Mouse (Mus musculus): Measurements from ENCODE around the gene Nexmif. TPM values are rescaled to one million over a fixed set of nuclear protein-coding genes. Genes with fewer than 3 reads are reported as not detected.

Gene Nexmif
- 1.0 and 2.0 TPM in 2 replicates for polyA plus RNA-seq (2015; fragmentation: Nextera tagmentation; extraction: Ambion mirVana)

DNA sequence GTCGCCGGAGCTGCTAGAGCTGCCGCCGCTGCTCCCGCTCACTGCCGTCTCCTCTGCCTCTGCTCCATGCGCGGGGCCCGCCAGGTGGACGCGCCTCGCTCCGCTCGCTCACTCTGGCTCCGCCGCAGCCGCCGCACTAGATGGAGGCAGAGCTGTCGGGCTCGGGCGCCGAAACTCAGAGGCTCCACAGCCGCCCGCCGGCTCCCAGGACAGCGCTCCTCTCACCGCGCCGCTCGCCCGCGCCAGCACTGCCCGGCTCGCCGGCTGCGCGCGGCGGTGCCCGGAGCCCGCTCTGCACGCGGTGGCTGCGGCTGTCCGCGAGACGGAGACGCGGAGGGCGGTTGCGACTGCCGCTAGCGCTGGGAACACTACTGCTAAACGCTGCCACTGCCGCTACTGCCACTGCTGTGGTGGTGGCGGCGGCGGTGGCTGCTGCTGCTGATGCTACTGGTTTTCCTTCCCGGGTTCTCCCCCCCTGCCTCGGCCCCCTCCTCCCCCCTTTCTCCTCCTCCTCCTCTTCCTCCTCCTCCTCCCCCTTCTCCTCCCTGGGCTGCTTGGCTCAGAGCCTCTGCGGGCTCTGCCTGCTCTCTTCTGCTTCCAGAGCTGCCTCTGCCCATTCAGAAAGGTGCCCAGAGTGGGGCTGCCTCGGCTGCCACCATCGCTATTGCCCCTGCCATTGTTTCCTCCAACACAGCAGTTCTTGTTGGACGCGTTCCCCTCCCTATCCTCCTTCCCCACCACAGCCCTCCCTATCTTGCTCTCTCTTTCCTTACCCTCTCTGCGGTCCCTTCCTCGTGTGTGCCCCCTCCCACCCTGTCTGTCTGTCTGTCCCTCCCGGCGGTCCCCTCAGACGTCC is at the start of gene Nexmif:
Nexmif (minus strand) TSS at position 450 of the 856 bp plus-strand sequence.
- H3K27ac ChIP-seq (ENCODE audit: low read length), result peak within 1 kb of the TSS; percentile 59
- peaks cover 10% of the 10 kb centered on the region for H3K27me3 ChIP-seq (ENCODE audit: control insufficient read depth, insufficient read depth, low read length)
- peak; percentile 77 for ATAC-seq (replicated peaks; ENCODE audit: extremely low read depth, insufficient read depth, low FRiP score)
- peak within 1 kb of the TSS; percentile 62 for H3K4me3 ChIP-seq (ENCODE audit: low read length)
- 15% methylated on average over 53 of the region's 70 CpGs for WGBS
- no peaks in the 10 kb centered on the region for H3K9me3 ChIP-seq (replicated peaks; ENCODE audit: control insufficient read depth, low read length)
- no peaks in the 10 kb centered on the region for H3K4me1 ChIP-seq (ENCODE audit: control insufficient read depth, insufficient read depth, low read length)
- peak within 1 kb of the TSS; percentile 77 for H3K4me2 ChIP-seq (ENCODE audit: low read depth, low read length)
- peak within 1 kb of the TSS; percentile 72 for H3K9ac ChIP-seq (ENCODE audit: low read length)
- H3K36me3 ChIP-seq (ENCODE audit: control insufficient read depth, insufficient read depth), result no peaks in the 10 kb centered on the region

DNA sequence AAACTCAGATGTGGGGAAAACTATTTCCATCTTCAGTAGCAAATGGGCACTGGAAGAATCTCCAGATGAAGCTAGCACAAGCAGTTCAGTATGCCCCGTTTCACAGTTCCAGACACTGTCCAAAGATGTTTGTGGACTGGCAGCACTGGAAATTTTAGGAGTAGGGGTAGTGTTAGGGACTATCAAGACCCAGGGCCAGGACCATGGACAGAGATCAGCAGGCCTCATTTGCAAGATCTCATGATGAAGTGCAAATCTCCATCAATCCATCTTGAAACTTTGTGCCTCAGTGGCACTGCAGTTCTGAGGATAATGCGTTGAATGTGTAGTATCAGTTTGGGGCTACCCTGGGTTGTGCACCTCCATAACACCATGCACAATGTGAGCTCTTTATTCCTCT is 7.7 kb upstream of the Nexmif start:
- Histone ChIP-seq H3K27me3 (ENCODE audit: control insufficient read depth, insufficient read depth, low read length) (no peaks in the 10 kb centered on the region), H3K9me3 (replicated peaks; ENCODE audit: control insufficient read depth, low read length) (no peaks in the 10 kb centered on the region), H3K27ac (ENCODE audit: low read length) (no peak overlapping the region), H3K4me1 (ENCODE audit: control insufficient read depth, insufficient read depth, low read length) (no peaks in the 10 kb centered on the region), H3K4me2 (ENCODE audit: low read depth, low read length) (no peak overlapping the region), H3K36me3 (ENCODE audit: control insufficient read depth, insufficient read depth) (no peaks in the 10 kb centered on the region), H3K9ac (ENCODE audit: low read length) (no peak overlapping the region), H3K4me3 (ENCODE audit: low read length) (no peak overlapping the region)
- ATAC-seq (replicated peaks; ENCODE audit: extremely low read depth, insufficient read depth, low FRiP score), result no peak
- WGBS, result 56% methylated on average over 2 of the region's 2 CpGs

GRCm38 (mm10) chrX:104201592-104202139 is 681 bp upstream of the Nexmif start:
- Histone ChIP-seq H3K4me1 (ENCODE audit: control insufficient read depth, insufficient read depth, low read length) (no peaks in the 10 kb centered on the region), H3K36me3 (ENCODE audit: control insufficient read depth, insufficient read depth) (no peaks in the 10 kb centered on the region), H3K27ac (ENCODE audit: low read length) (no peak overlapping the region), H3K4me2 (ENCODE audit: low read depth, low read length) (peak overlapping the region; percentile 77), H3K9ac (ENCODE audit: low read length) (0 out of 2 replicates have a peak overlapping the region, but pooled peaks have one; percentile 11), H3K4me3 (ENCODE audit: low read length) (peak overlapping the region; percentile 62), H3K9me3 (replicated peaks; ENCODE audit: control insufficient read depth, low read length) (no peaks in the 10 kb centered on the region), H3K27me3 (ENCODE audit: control insufficient read depth, insufficient read depth, low read length) (peaks cover 9% of the 10 kb centered on the region)
- no peak for ATAC-seq (replicated peaks; ENCODE audit: extremely low read depth, insufficient read depth, low FRiP score)
- 28% methylated on average over 16 of the region's 21 CpGs for WGBS

DNA sequence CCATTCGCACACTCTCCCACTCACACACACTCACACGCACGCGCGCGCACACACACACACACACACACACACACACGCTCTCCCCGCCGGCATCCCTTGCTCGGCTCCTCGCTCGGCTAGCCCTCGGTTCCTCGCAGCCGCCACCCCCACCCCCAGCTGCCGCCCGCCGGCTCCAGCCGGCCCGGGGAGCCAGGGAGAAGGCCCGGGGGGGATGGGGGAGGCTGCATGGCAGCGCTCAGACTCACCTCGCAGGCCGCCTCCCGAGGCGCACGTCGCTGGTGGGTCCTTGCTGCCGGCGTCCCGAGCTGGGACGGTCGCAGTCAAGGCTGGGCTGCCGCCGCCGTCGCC is 623 bp downstream of the Nexmif start:
- Histone ChIP-seq H3K36me3 (ENCODE audit: control insufficient read depth, insufficient read depth) (no peaks in the 10 kb centered on the region), H3K4me1 (ENCODE audit: control insufficient read depth, insufficient read depth, low read length) (no peaks in the 10 kb centered on the region), H3K9me3 (replicated peaks; ENCODE audit: control insufficient read depth, low read length) (no peaks in the 10 kb centered on the region), H3K4me2 (ENCODE audit: low read depth, low read length) (peak overlapping the region; percentile 77), H3K9ac (ENCODE audit: low read length) (peak overlapping the region; percentile 72), H3K27me3 (ENCODE audit: control insufficient read depth, insufficient read depth, low read length) (peaks cover 10% of the 10 kb centered on the region), H3K27ac (ENCODE audit: low read length) (peak overlapping the region; percentile 59), H3K4me3 (ENCODE audit: low read length) (peak overlapping the region; percentile 62)
- peak; percentile 50 for ATAC-seq (replicated peaks; ENCODE audit: extremely low read depth, insufficient read depth, low FRiP score)
- WGBS, result 24% methylated on average over 7 of the region's 37 CpGs

DNA sequence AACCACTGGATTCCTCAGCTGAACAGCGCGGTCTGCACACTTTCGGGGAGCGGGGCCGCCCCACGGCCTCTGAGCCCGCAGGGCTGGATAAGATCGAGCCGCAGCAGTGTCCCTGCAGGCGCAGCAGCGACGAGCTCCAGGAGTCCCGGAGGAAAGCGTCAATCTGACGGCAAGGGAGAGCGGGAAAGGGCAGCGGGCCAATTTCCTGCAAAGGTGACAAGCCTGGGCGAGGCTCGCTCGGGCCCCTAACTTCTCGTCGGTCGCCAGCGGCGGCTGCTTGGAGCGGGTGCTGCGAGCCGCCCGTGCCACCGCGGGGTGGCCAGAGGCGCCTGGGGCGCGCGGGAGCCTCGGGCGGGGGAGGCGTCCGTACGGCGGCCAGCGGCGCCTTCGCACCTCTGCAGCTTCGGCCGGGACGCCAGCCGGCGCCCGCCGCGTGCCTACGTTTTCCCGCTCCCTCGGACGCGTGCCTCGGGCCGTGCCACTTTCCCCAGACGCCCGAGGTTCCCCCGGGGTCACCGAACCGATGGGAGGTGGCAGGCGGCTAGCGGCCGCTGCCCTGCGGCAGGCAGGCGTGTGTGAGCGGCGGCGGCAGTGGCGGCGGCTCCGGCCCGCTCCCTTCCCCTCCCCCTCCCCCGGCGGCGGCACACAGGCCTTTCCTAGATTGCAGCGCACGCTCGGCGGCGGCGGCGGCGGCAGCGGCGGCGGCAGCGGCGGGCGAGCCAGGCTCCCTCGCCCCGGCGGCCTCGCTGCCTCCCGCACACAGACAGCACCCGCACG is 1.2 kb downstream of the Nexmif start:
- 26% methylated on average over 40 of the region's 100 CpGs for WGBS
- peak overlapping the region; percentile 77 for H3K4me2 ChIP-seq (ENCODE audit: low read depth, low read length)

DNA sequence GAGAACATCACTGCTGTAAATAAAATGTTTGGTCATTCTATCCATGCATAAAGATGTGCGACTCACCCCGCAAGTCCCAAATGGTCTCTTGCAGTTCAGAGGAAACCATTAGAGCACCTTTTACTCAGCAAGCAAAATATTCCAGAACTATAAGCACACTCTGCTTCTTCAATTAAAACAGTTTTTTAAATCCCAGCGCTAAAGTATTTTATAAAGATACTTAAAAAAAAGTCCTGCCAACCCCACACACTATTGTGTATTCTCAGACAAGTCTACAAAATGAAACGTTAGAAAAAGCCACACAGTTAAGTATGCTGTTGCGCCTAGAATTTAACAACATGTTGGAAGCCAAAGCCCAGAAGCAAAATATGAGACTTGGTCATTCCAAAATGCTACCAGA is 1.9 kb downstream of the Nexmif start:
- 53% methylated on average over 5 of the region's 5 CpGs for WGBS
- no peak overlapping the region for H3K27ac ChIP-seq (ENCODE audit: low read length)

More for the DNA sequence above, 1.2 kb downstream of the Nexmif start:
- Histone ChIP-seq H3K27ac (ENCODE audit: low read length) (peak overlapping the region; percentile 59; the same call in 1 of the 2 replicates), H3K9ac (ENCODE audit: low read length) (peak overlapping the region; percentile 72), H3K9me3 (replicated peaks; ENCODE audit: control insufficient read depth, low read length) (no peaks in the 10 kb centered on the region), H3K27me3 (ENCODE audit: control insufficient read depth, insufficient read depth, low read length) (peaks cover 10% of the 10 kb centered on the region), H3K4me1 (ENCODE audit: control insufficient read depth, insufficient read depth, low read length) (no peaks in the 10 kb centered on the region), H3K4me3 (ENCODE audit: low read length) (peak overlapping the region; percentile 62), H3K36me3 (ENCODE audit: control insufficient read depth, insufficient read depth) (no peaks in the 10 kb centered on the region)
- peak; percentile 53 for ATAC-seq (replicated peaks; ENCODE audit: extremely low read depth, insufficient read depth, low FRiP score)

DNA sequence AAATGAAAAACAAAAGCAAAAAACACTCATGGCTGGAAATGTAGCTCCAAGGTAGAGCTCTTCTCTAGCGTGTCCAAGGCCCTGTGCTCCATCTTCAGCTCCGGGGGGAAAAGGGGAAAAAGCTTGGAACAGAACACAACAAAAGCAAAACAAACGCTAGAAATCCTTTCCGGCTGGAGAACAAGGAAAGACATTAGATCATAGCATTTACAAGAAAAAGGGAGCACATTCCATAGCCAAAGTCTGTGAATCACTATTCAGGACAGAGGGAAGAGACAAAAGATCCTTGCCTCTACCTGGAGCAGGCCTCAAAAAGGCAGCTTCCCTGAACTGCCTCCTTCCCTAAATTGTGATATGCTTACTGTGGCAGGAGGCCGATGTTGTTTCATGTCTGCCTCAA is 4.4 kb downstream of the Nexmif start:
- Histone ChIP-seq H3K4me2 (ENCODE audit: low read depth, low read length) (no peak overlapping the region), H3K9me3 (replicated peaks; ENCODE audit: control insufficient read depth, low read length) (no peaks in the 10 kb centered on the region), H3K36me3 (ENCODE audit: control insufficient read depth, insufficient read depth) (no peaks in the 10 kb centered on the region), H3K9ac (ENCODE audit: low read length) (no peak overlapping the region), H3K4me1 (ENCODE audit: control insufficient read depth, insufficient read depth, low read length) (no peaks in the 10 kb centered on the region), H3K27ac (ENCODE audit: low read length) (no peak overlapping the region), H3K27me3 (ENCODE audit: control insufficient read depth, insufficient read depth, low read length) (peaks cover 5% of the 10 kb centered on the region; the same call in 1 of the 2 replicates), H3K4me3 (ENCODE audit: low read length) (no peak overlapping the region)
- WGBS, result 68% methylated on average over 5 of the region's 5 CpGs
- no peak for ATAC-seq (replicated peaks; ENCODE audit: extremely low read depth, insufficient read depth, low FRiP score)

More for the DNA sequence above, 1.9 kb downstream of the Nexmif start:
- no peak for ATAC-seq (replicated peaks; ENCODE audit: extremely low read depth, insufficient read depth, low FRiP score)
- H3K4me3 ChIP-seq (ENCODE audit: low read length), result peak overlapping the region; percentile 62
- no peaks in the 10 kb centered on the region for H3K9me3 ChIP-seq (replicated peaks; ENCODE audit: control insufficient read depth, low read length)
- H3K4me1 ChIP-seq (ENCODE audit: control insufficient read depth, insufficient read depth, low read length), result no peaks in the 10 kb centered on the region
- H3K9ac ChIP-seq (ENCODE audit: low read length), result no peak overlapping the region
- peak overlapping the region; percentile 77 for H3K4me2 ChIP-seq (ENCODE audit: low read depth, low read length)
- H3K36me3 ChIP-seq (ENCODE audit: control insufficient read depth, insufficient read depth), result no peaks in the 10 kb centered on the region
- peaks cover 10% of the 10 kb centered on the region for H3K27me3 ChIP-seq (ENCODE audit: control insufficient read depth, insufficient read depth, low read length)

DNA sequence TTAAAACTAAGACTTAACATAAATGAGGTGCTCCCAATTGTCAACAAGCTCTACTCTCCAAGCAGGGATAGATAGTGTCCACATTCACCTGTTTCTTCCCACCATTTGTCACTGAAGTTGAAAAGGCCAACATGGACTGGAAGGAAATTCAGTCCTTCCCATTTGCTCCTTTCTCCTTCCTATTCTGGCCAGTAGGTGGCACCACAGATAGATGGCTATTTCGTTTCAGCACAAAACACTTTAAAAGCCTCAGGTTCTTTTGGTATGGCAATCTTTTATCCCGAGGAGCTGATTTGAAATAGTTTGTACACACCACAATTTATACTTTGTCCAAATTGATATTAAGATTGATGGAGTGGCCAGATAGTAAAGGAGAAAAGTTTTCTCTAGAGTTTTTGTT is 21.7 kb downstream of the Nexmif start:
- WGBS, result 17% methylated on average over 2 of the region's 2 CpGs
- ATAC-seq (replicated peaks; ENCODE audit: extremely low read depth, insufficient read depth, low FRiP score), result no peak

More for the DNA sequence above, 21.7 kb downstream of the Nexmif start:
- Histone ChIP-seq H3K4me2 (ENCODE audit: low read depth, low read length) (no peak overlapping the region), H3K9ac (ENCODE audit: low read length) (no peak overlapping the region), H3K9me3 (replicated peaks; ENCODE audit: control insufficient read depth, low read length) (no peaks in the 10 kb centered on the region), H3K36me3 (ENCODE audit: control insufficient read depth, insufficient read depth) (no peaks in the 10 kb centered on the region), H3K4me1 (ENCODE audit: control insufficient read depth, insufficient read depth, low read length) (no peaks in the 10 kb centered on the region), H3K4me3 (ENCODE audit: low read length) (no peak overlapping the region), H3K27me3 (ENCODE audit: control insufficient read depth, insufficient read depth, low read length) (no peaks in the 10 kb centered on the region), H3K27ac (ENCODE audit: low read length) (no peak overlapping the region)

Data from heart, embryonic 16.5 days (tissue).